Mouse (Mus musculus) stomach, postnatal 0 days (tissue): Measurements from ENCODE around the gene Lmo7. TPM values are rescaled to one million over a fixed set of nuclear protein-coding genes. Genes with fewer than 3 reads are reported as not detected.
A peak's percentile ranks its signal among the peaks of the same experiment; 100 is the strongest.

Source experiments
- ATAC-seq: fragments of 200-750 bp; cut with Nextera tagmentation; 2 replicates; pipeline ENCODE4 v1.8.0; 2017; ENCODE audit not compliant: low FRiP score, low TSS enrichment
- DNase-seq: peaks from one replicate; pipeline ENCODE4 v3.0.0-alpha.2; 2016; ENCODE audit warnings: low spot score
- H3K27ac ChIP-seq: fragments of 300-500 bp; sonication (generic); replicated peaks from 2 replicates; pipeline ENCODE4 v1.5.1; 2014; ENCODE audit warnings: mild to moderate bottlenecking, control low read depth
- H3K27me3 ChIP-seq: fragments of 300-500 bp; sonication (generic); 2 replicates; pipeline ENCODE4 v1.6.1; 2014; ENCODE audit warnings: low read length; ENCODE audit not compliant: control insufficient read depth, insufficient read depth
- H3K36me3 ChIP-seq: fragments of 300-500 bp; sonication (generic); 2 replicates; pipeline ENCODE4 v1.6.1; 2014; ENCODE audit warnings: low read length, mixed read lengths; ENCODE audit not compliant: control insufficient read depth, insufficient read depth
- H3K4me1 ChIP-seq: fragments of 300-500 bp; sonication (generic); replicated peaks from 2 replicates; pipeline ENCODE4 v1.6.1; 2014; ENCODE audit warnings: antibody characterized with exemption; ENCODE audit not compliant: control insufficient read depth, insufficient read depth
- H3K4me2 ChIP-seq: fragments of 300-500 bp; sonication (generic); replicated peaks from 2 replicates; pipeline ENCODE4 v1.6.1; 2014; ENCODE audit warnings: low read depth, mild to moderate bottlenecking, control low read depth, moderate library complexity
- H3K4me3 ChIP-seq: fragments of 300-500 bp; sonication (generic); 2 replicates; pipeline ENCODE4 v1.5.1; 2014; ENCODE audit warnings: low read depth, low read length, control low read depth
- H3K9ac ChIP-seq: fragments of 300-500 bp; sonication (generic); 2 replicates; pipeline ENCODE4 v1.6.1; 2014; ENCODE audit warnings: mild to moderate bottlenecking, low read length, control low read depth, mixed read lengths
- H3K9me3 ChIP-seq: fragments of 300-500 bp; sonication (generic); 2 replicates; pipeline ENCODE4 v1.6.1; 2016; ENCODE audit warnings: low read length; ENCODE audit not compliant: control insufficient read depth
- CTCF ChIP-seq: IDR thresholded peaks from 2 replicates; pipeline ENCODE4 v1.5.1; 2016; ENCODE audit warnings: antibody characterized with exemption, low read depth, mild to moderate bottlenecking, moderate library complexity
- EP300 ChIP-seq: optimal IDR thresholded peaks from 2 replicates; pipeline ENCODE3; 2016; ENCODE audit warnings: antibody characterized with exemption
- WGBS: fragments of 180-500 bp; shearing (Covaris S2); extraction: QIAGEN DNeasy Blood & Tissue Kit; methylation state at CpG from one replicate; pipeline ENCODE4 v1.1.7; 2014; 5-methylcytosine and 5-hydroxymethylcytosine counted together
- polyA plus RNA-seq: library from polyadenylated mRNA; unstranded; fragments of >200 nt; fragmentation: Nextera tagmentation; extraction: Ambion mirVana; gene quantifications from 2 replicates; pipeline ENCODE4 v1.2.1, GENCODE M21; 2015

Gene Lmo7
- polyA plus RNA-seq, 1 experiment from 2014 or later, result 20.4 TPM

GRCm38 (mm10) chr14:101946711-101947516 is 217.2 kb downstream of the Lmo7 start:
- Histone ChIP-seq H3K9ac (no peak overlapping the region), H3K4me2 (peak overlapping the region; percentile 19; the same call in 1 of the 2 replicates), H3K27ac (no peak overlapping the region), H3K36me3 (no peaks in the 10 kb centered on the region), H3K4me1 (no peaks in the 10 kb centered on the region), H3K4me3 (no peak overlapping the region), H3K9me3 (no peaks in the 10 kb centered on the region), H3K27me3 (no peaks in the 10 kb centered on the region)
- no peak for TF ChIP-seq EP300
- TF ChIP-seq CTCF, result peak; percentile 91
- peak; percentile 45; the same call in 1 of the 2 replicates for ATAC-seq
- DNase-seq, result peak; percentile 42
- WGBS, result 48% methylated on average over 21 of the region's 21 CpGs

- peak; percentile 58; the same call in 1 of the 2 replicates for ATAC-seq
- H3K36me3 ChIP-seq, result no peaks in the 10 kb centered on the region
- 50% methylated on average over 2 of the region's 2 CpGs for WGBS
These were observed 219.4 kb downstream of the Lmo7 start for GRCm38 (mm10) chr14:101949114-101949513.

DNA sequence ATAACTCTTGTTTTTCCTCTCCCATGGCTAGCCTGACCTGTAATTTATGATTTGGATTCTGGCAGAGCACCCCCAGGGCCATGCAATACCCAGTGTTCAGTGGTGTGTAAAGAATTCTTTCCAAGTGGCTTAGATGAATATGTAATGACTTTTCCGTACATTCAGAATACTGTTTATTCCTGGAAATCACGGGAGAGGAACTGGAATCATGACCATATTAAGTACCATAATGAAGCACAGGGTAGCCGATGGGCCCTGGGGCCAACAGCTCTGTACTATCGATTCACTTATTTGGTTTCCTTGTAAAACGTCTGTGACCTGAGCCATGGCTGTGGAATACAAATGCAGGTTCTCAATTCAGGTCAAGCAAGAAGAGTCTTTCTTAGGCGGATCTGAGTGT is 221.3 kb downstream of the Lmo7 start:
- no peak overlapping the region for H3K27ac ChIP-seq
- 80% methylated on average over 6 of the region's 6 CpGs for WGBS
- TF ChIP-seq EP300, result no peak
- no peak for TF ChIP-seq CTCF
- no peaks in the 10 kb centered on the region for H3K27me3 ChIP-seq
- no peaks in the 10 kb centered on the region for H3K4me1 ChIP-seq
- ATAC-seq, result no peak
- H3K4me2 ChIP-seq, result no peak overlapping the region
- no peak overlapping the region for H3K4me3 ChIP-seq
- no peaks in the 10 kb centered on the region for H3K9me3 ChIP-seq
- H3K9ac ChIP-seq, result no peak overlapping the region
- no peak for DNase-seq
- H3K36me3 ChIP-seq, result no peaks in the 10 kb centered on the region

More at GRCm38 (mm10) chr14:101949114-101949513, 219.4 kb downstream of the Lmo7 start:
- no peak overlapping the region for H3K4me2 ChIP-seq
- H3K27ac ChIP-seq, result no peak overlapping the region
- no peaks in the 10 kb centered on the region for H3K9me3 ChIP-seq
- H3K27me3 ChIP-seq, result no peaks in the 10 kb centered on the region
- no peak for TF ChIP-seq EP300
- TF ChIP-seq CTCF, result peak; percentile 78
- no peak overlapping the region for H3K9ac ChIP-seq
- no peaks in the 10 kb centered on the region for H3K4me1 ChIP-seq
- H3K4me3 ChIP-seq, result no peak overlapping the region
- DNase-seq, result peak; percentile 22

- ATAC-seq (no peak), DNase-seq (no peak)
- no peak overlapping the region for H3K9ac ChIP-seq
- no peak overlapping the region for H3K4me3 ChIP-seq
- no peaks in the 10 kb centered on the region for H3K4me1 ChIP-seq
- 83% methylated on average over 9 of the region's 9 CpGs for WGBS
- no peaks in the 10 kb centered on the region for H3K9me3 ChIP-seq
- H3K36me3 ChIP-seq, result no peaks in the 10 kb centered on the region
- TF ChIP-seq EP300, result no peak
- TF ChIP-seq CTCF, result no peak
- no peak overlapping the region for H3K4me2 ChIP-seq
- no peaks in the 10 kb centered on the region for H3K27me3 ChIP-seq
- H3K27ac ChIP-seq, result no peak overlapping the region
These were observed 224.2 kb downstream of the Lmo7 start for GRCm38 (mm10) chr14:101953793-101954468.

- no peaks in the 10 kb centered on the region for H3K27me3 ChIP-seq
- no peak overlapping the region for H3K27ac ChIP-seq
- no peaks in the 10 kb centered on the region for H3K36me3 ChIP-seq
- H3K4me1 ChIP-seq, result no peaks in the 10 kb centered on the region
- H3K9me3 ChIP-seq, result no peaks in the 10 kb centered on the region
- TF ChIP-seq EP300, result no peak
- no peak for TF ChIP-seq CTCF
- DNase-seq (no peak), ATAC-seq (no peak)
- no peak overlapping the region for H3K9ac ChIP-seq
- no peak overlapping the region for H3K4me2 ChIP-seq
- WGBS, result 78% methylated on average over 6 of the region's 6 CpGs
- no peak overlapping the region for H3K4me3 ChIP-seq
These were observed 234.6 kb downstream of the Lmo7 start for GRCm38 (mm10) chr14:101964381-101964780.

GRCm38 (mm10) chr14:101964956-101965355 is 235.2 kb downstream of the Lmo7 start:
- ATAC-seq (no peak), DNase-seq (no peak)
- Histone ChIP-seq H3K9ac (no peak overlapping the region), H3K27ac (no peak overlapping the region), H3K4me3 (no peak overlapping the region), H3K9me3 (no peaks in the 10 kb centered on the region), H3K4me1 (no peaks in the 10 kb centered on the region), H3K36me3 (no peaks in the 10 kb centered on the region), H3K4me2 (no peak overlapping the region), H3K27me3 (no peaks in the 10 kb centered on the region)
- TF ChIP-seq CTCF (no peak), EP300 (no peak)
- 45% methylated on average over 1 of the region's 1 CpGs for WGBS
